Comparison of ENCODE assay signal across 13 mouse cellular contexts in genomic region chr3:36349073-36349472, GRCm38 (mm10).
"Had no signal": no experiment of that assay in that cellular context is flagged by ENCODE, and none has a peak within 500 bp of the region (broad histone marks: within the 10 kb centered on the region; RNA-seq: fewer than 3 reads in every experiment).

No protein-coding gene starts in this region.

- H3K4me1 ChIP-seq: liver, embryonic 15.5 days; neural tube, embryonic 12.5 days; stomach, embryonic 15.5 days had no signal

- H3K4me3 ChIP-seq: liver, embryonic 15.5 days; midbrain, embryonic 13.5 days; neural tube, embryonic 12.5 days; stomach, embryonic 15.5 days had no signal

- H3K9ac ChIP-seq: liver, embryonic 15.5 days; lung, embryonic 14.5 days; midbrain, embryonic 13.5 days; neural tube, embryonic 12.5 days; stomach, embryonic 15.5 days had no signal

- DNase-seq: kidney, adult 8-10 months; kidney, postnatal 25 days; layer of hippocampus, adult 9-11 months; lung, embryonic 14.5 days; lung, postnatal 14 days; right cerebral cortex, postnatal 4 days; thymus, adult 2 months; thymus, postnatal 25 days had no signal

- H3K36me3 ChIP-seq: liver, embryonic 15.5 days; midbrain, embryonic 13.5 days; neural tube, embryonic 12.5 days; stomach, embryonic 15.5 days had no signal

- H3K4me2 ChIP-seq: liver, embryonic 11.5 days; liver, embryonic 15.5 days; lung, embryonic 14.5 days; midbrain, embryonic 13.5 days; neural tube, embryonic 12.5 days; stomach, embryonic 15.5 days had no signal

- H3K27me3 ChIP-seq: liver, embryonic 15.5 days; midbrain, embryonic 13.5 days; neural tube, embryonic 12.5 days; stomach, embryonic 15.5 days had no signal

- ATAC-seq: midbrain, embryonic 13.5 days had no signal

- H3K9me3 ChIP-seq: liver, embryonic 15.5 days; neural tube, embryonic 12.5 days; stomach, embryonic 15.5 days had no signal

- H3K27ac ChIP-seq: liver, embryonic 15.5 days; midbrain, embryonic 13.5 days; neural tube, embryonic 12.5 days; stomach, embryonic 15.5 days had no signal
